Mouse (Mus musculus): Measurements from ENCODE around the gene Phf19. TPM values are rescaled to one million over a fixed set of nuclear protein-coding genes. Genes with fewer than 3 reads are reported as not detected.

Gene Phf19
- total and polyA plus RNA-seq, 3 experiments, result 16.8 to 25.4 (median 20.5) TPM

DNA sequence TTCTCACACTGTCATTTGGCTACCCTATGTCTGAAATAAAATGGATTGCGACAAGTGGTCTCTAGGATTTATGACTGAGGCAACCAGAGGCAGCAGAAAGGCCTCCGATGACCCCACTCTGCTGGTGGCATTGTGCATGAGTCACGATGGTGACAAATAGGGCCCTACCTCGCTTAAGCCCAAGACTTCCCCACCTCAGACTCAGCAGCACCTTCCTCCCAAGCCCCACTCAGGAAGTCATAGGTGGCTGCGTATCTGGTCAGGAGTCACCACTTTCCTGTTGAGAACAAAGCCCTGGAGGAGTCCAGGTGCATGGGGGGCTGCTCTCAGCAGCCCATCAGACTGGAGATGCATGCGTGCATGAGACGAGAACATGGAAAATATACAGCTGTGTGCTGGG, 44.8 kb upstream of the Phf19 start:
- Histone ChIP-seq H3K9ac (ENCODE audit: insufficient read depth, low read depth) (peak overlapping the region; percentile 70), H3K4me3 (replicated peaks in 1 of 3; ENCODE audit: low read depth in 2 of 3, low read length in 2 of 3, poor library complexity in 1 of 3) (peak overlapping the region; percentile 70 to 84 (median 77)), H3K9me3 (replicated peaks; ENCODE audit: low read length) (peaks cover 4% of the 10 kb centered on the region), H3K4me2 (ENCODE audit: insufficient read depth, low read depth, poor library complexity, severe bottlenecking) (peak overlapping the region; percentile 86), H3K79me2 (replicated peaks; ENCODE audit: control insufficient read depth, extremely low read depth, insufficient read depth, poor library complexity, severe bottlenecking) (peaks cover 30% of the 10 kb centered on the region), H3K27ac (ENCODE audit: insufficient read depth, low read depth) (peak overlapping the region; percentile 94), H3K36me3 (replicated peaks in 1 of 2; ENCODE audit: control insufficient read depth in 1 of 2, insufficient read depth in 1 of 2, low read length in 1 of 2) (peaks cover 5 to 23% of the 10 kb centered on the region in 2 experiments), H3K4me1 (ENCODE audit: control insufficient read depth in 1 of 2, insufficient read depth in 2 of 2) (peaks cover 10 to 84% of the 10 kb centered on the region in 2 experiments), H3K27me3 (replicated peaks) (no peaks in the 10 kb centered on the region)
- dilution Hi-C loops (cut with MboI; ENCODE audit: extremely low pct_ligation_motif_present, extremely low pct_unique_long_range_greater_than_20kb, low sequenced_read_pairs), result no loop called here
- 0 out of 2 replicates have a peak, but pooled peaks have one; percentile 9 for TF ChIP-seq ETS1 (conservative IDR thresholded peaks at IDR 0.05; ENCODE audit: low read depth, low read length)
- TF ChIP-seq POLR2A (IDR thresholded peaks at IDR 0.05; ENCODE audit: low read depth, low read length), result no peak
- no peak for TF ChIP-seq CHD2 (IDR thresholded peaks at IDR 0.05; ENCODE audit: low read length)
- TF ChIP-seq BHLHE40 (IDR thresholded peaks at IDR 0.05; ENCODE audit: low read depth, low read length), result peak; percentile 41; the same call in 1 of the 2 replicates
- no peak for TF ChIP-seq JUN (IDR thresholded peaks at IDR 0.05; ENCODE audit: insufficient read depth, low read depth, low read length)
- TF ChIP-seq MYC (IDR thresholded peaks at IDR 0.05; ENCODE audit: low read depth, low read length), result no peak
- TF ChIP-seq UBTF (IDR thresholded peaks at IDR 0.05; ENCODE audit: low read depth, low read length), result no peak
- no peak for DNase-seq (ENCODE audit: extremely low read depth)
- in situ Hi-C loops (cut with MboI; ENCODE audit: low pct_ligation_motif_present, low pct_unique_long_range_greater_than_20kb, low sequenced_read_pairs), result no loop called here

DNA sequence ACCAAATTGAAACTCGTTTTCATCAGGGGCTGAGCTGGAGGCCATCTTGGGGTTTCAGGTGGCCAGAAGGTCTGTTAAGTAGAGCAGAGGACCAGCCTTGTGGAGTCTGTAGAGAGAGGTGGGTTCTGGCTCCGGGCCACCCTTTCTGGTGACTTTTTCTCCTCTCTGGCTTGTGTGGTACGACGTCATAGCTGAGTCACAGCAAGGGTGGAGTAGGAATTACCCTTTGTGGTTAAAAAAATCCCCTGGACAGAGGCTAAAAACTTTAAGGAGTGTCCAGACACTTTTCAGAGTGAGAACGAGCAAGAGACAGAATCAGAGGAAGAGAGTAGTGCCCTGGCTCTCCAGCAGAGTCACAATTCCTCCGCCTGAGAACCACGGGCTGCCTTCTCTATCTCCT, 44.2 kb upstream of the Phf19 start:
- dilution Hi-C loops (cut with MboI; ENCODE audit: extremely low pct_ligation_motif_present, extremely low pct_unique_long_range_greater_than_20kb, low sequenced_read_pairs), result no loop called here
- TF ChIP-seq MXI1 (IDR thresholded peaks at IDR 0.05; ENCODE audit: low read depth, low read length) (0 out of 2 replicates have a peak, but pooled peaks have one; percentile 65), RAD21 (IDR thresholded peaks at IDR 0.05; ENCODE audit: low read depth, low read length) (no peak), CHD2 (IDR thresholded peaks at IDR 0.05; ENCODE audit: low read length) (0 out of 2 replicates have a peak, but pooled peaks have one; percentile 28), NRF1 (IDR thresholded peaks at IDR 0.05; ENCODE audit: low read depth, low read length) (no peak), BHLHE40 (IDR thresholded peaks at IDR 0.05; ENCODE audit: low read depth, low read length) (no peak; the same call in 1 of the 2 replicates), MYC (IDR thresholded peaks at IDR 0.05; ENCODE audit: low read depth, low read length) (0 out of 2 replicates have a peak, but pooled peaks have one; percentile 8), UBTF (IDR thresholded peaks at IDR 0.05; ENCODE audit: low read depth, low read length) (no peak), USF1 (IDR thresholded peaks at IDR 0.05; ENCODE audit: low read depth, low read length) (no peak), MAZ (IDR thresholded peaks at IDR 0.05; ENCODE audit: low read depth, low read length) (no peak), JUND (conservative IDR thresholded peaks at IDR 0.05; ENCODE audit: low read depth, low read length) (no peak; the same call in 1 of the 2 replicates), ZC3H11A (IDR thresholded peaks at IDR 0.05; ENCODE audit: low read depth, low read length) (no peak), POLR2A (IDR thresholded peaks at IDR 0.05; ENCODE audit: low read depth, low read length) (peak; percentile 82), SMC3 (IDR thresholded peaks at IDR 0.05; ENCODE audit: low read depth, low read length) (no peak), MAFK (IDR thresholded peaks at IDR 0.05; ENCODE audit: insufficient replicate concordance, low read length) (no peak), TCF12 (IDR thresholded peaks at IDR 0.05; ENCODE audit: low read depth, low read length) (peak; percentile 82), SIN3A (IDR thresholded peaks at IDR 0.05; ENCODE audit: low read length) (peak; percentile 77), KAT2A (IDR thresholded peaks at IDR 0.05; ENCODE audit: insufficient replicate concordance, low read length) (0 out of 2 replicates have a peak, but pooled peaks have one; percentile 8), E2F4 (IDR thresholded peaks at IDR 0.05; ENCODE audit: insufficient replicate concordance, low read depth, low read length) (no peak), RCOR1 (conservative IDR thresholded peaks at IDR 0.05; ENCODE audit: low read depth, low read length) (no peak), IRF4 (IDR thresholded peaks at IDR 0.05; ENCODE audit: low read depth, low read length) (peak; percentile 77), GABPA (IDR thresholded peaks at IDR 0.05; ENCODE audit: insufficient replicate concordance, low read depth, low read length) (no peak; the same call in 1 of the 2 replicates), PAX5 (IDR thresholded peaks at IDR 0.05; ENCODE audit: low read length) (no peak), POLR2AphosphoS2 (IDR thresholded peaks at IDR 0.05; ENCODE audit: low read depth, low read length) (0 out of 2 replicates have a peak, but pooled peaks have one; percentile 45), ZMIZ1 (IDR thresholded peaks at IDR 0.05; ENCODE audit: low read depth, low read length) (peak; percentile 80), TBP (conservative IDR thresholded peaks at IDR 0.05; ENCODE audit: low read depth, low read length) (peak; percentile 96), CHD1 (IDR thresholded peaks at IDR 0.05; ENCODE audit: low read depth, low read length) (no peak; the same call in 1 of the 2 replicates), EP300 (IDR thresholded peaks at IDR 0.05; ENCODE audit: low read length) (peak; percentile 68), NELFE (IDR thresholded peaks at IDR 0.05; ENCODE audit: low read depth, low read length) (peak; percentile 74), ZKSCAN1 (IDR thresholded peaks at IDR 0.05; ENCODE audit: borderline replicate concordance, low read depth, low read length) (no peak), ETS1 (conservative IDR thresholded peaks at IDR 0.05; ENCODE audit: low read depth, low read length) (peak; percentile 97)

More for the DNA sequence above, 44.2 kb upstream of the Phf19 start:
- DNase-seq (ENCODE audit: extremely low read depth), result peak; percentile 83
- H3K4me1 ChIP-seq (ENCODE audit: control insufficient read depth in 1 of 2, insufficient read depth in 2 of 2), result peaks cover 16 to 86% of the 10 kb centered on the region in 2 experiments
- peak overlapping the region; percentile 94 for H3K27ac ChIP-seq (ENCODE audit: insufficient read depth, low read depth)
- peaks cover 32% of the 10 kb centered on the region for H3K79me2 ChIP-seq (replicated peaks; ENCODE audit: control insufficient read depth, extremely low read depth, insufficient read depth, poor library complexity, severe bottlenecking)
- H3K4me3 ChIP-seq (replicated peaks in 1 of 3; ENCODE audit: low read depth in 2 of 3, low read length in 2 of 3, poor library complexity in 1 of 3), result peak overlapping the region; percentile 70 to 84 (median 77)
- in situ Hi-C loops (cut with MboI; ENCODE audit: low pct_ligation_motif_present, low pct_unique_long_range_greater_than_20kb, low sequenced_read_pairs), result no loop called here
- H3K27me3 ChIP-seq (replicated peaks), result no peaks in the 10 kb centered on the region
- peaks cover 9 to 28% of the 10 kb centered on the region in 2 experiments for H3K36me3 ChIP-seq (replicated peaks in 1 of 2; ENCODE audit: control insufficient read depth in 1 of 2, insufficient read depth in 1 of 2, low read length in 1 of 2)
- peak overlapping the region; percentile 87 for H3K9ac ChIP-seq (ENCODE audit: insufficient read depth, low read depth)
- H3K4me2 ChIP-seq (ENCODE audit: insufficient read depth, low read depth, poor library complexity, severe bottlenecking), result peak overlapping the region; percentile 86
- H3K9me3 ChIP-seq (replicated peaks; ENCODE audit: low read length), result peaks cover 4% of the 10 kb centered on the region
